Mouse (Mus musculus) megakaryocyte progenitor cell, adult 5-6 weeks (primary cell): ENCODE measurements around the gene Ppm1d. TPM values are rescaled to one million over a fixed set of nuclear protein-coding genes. Genes with fewer than 3 reads are reported as not detected.
A peak's percentile ranks its signal among the peaks of the same experiment; 100 is the strongest.

Experiments used
- ATAC-seq: replicated peaks from 2 replicates; pipeline ENCODE4 v1.8.0; 2016; ENCODE audit warnings: mild to moderate bottlenecking, moderate TSS enrichment, inconsistent platforms; ENCODE audit not compliant: poor library complexity
- total RNA-seq, 2 experiments: library from RNA; stranded (forward) in 1 of 2; stranded (reverse) in 1 of 2; fragments of 157-497, 149-512 nt in 1 of 2; fragments of 200-1000 nt in 1 of 2; gene quantifications; 2 replicates each; pipeline versions ENCODE4 v1.2.3 to v1.2.4; 2015 to 2017

The Ppm1d gene
- total RNA-seq (2015) (27.7 and 31.8 TPM in 2 replicates), total RNA-seq (2017) (12.4 and 13.4 TPM in 2 replicates)

GRCm38 (mm10) chr11:85310713-85311574 lies at the start of gene Ppm1d:
Gene Ppm1d, plus strand, starts transcription at chr11:85311244.
- ATAC-seq, result peak; percentile 88

GRCm38 (mm10) chr11:85264635-85265034 lies 46.4 kb upstream of the Ppm1d start:
- ATAC-seq, result no peak

GRCm38 (mm10) chr11:85267393-85267792 lies 43.7 kb upstream of the Ppm1d start:
- no peak for ATAC-seq

GRCm38 (mm10) chr11:85270631-85271030 lies 40.4 kb upstream of the Ppm1d start:
- ATAC-seq, result peak; percentile 70

- no peak for ATAC-seq
Observed at GRCm38 (mm10) chr11:85273299-85273698, 37.7 kb upstream of the Ppm1d start.

GRCm38 (mm10) chr11:85275151-85275550 lies 35.9 kb upstream of the Ppm1d start:
- no peak for ATAC-seq

GRCm38 (mm10) chr11:85277609-85278008 lies 33.4 kb upstream of the Ppm1d start:
- ATAC-seq, result peak; percentile 70

GRCm38 (mm10) chr11:85278175-85278574 lies 32.9 kb upstream of the Ppm1d start:
- ATAC-seq, result no peak

- no peak for ATAC-seq
Observed at GRCm38 (mm10) chr11:85281219-85281878, 29.7 kb upstream of the Ppm1d start.

GRCm38 (mm10) chr11:85297953-85298352 lies 13.1 kb upstream of the Ppm1d start:
- peak; percentile 98 for ATAC-seq

GRCm38 (mm10) chr11:85299880-85300279 lies 11.2 kb upstream of the Ppm1d start:
- ATAC-seq, result peak; percentile 62

GRCm38 (mm10) chr11:85301161-85301560 lies 9.9 kb upstream of the Ppm1d start:
- ATAC-seq, result no peak

GRCm38 (mm10) chr11:85301836-85302235 lies 9.2 kb upstream of the Ppm1d start:
- ATAC-seq, result no peak

- no peak for ATAC-seq
Observed at GRCm38 (mm10) chr11:85306577-85307260, 4.3 kb upstream of the Ppm1d start.

GRCm38 (mm10) chr11:85308799-85309198 lies 2.2 kb upstream of the Ppm1d start:
- ATAC-seq, result 0 out of 2 replicates have a peak, but pooled peaks have one; percentile 17

GRCm38 (mm10) chr11:85310407-85310712 lies 684 bp upstream of the Ppm1d start:
- no peak; the same call in 1 of the 2 replicates for ATAC-seq

- ATAC-seq, result peak; percentile 45; the same call in 1 of the 2 replicates
Observed at GRCm38 (mm10) chr11:85311645-85312490, 824 bp downstream of the Ppm1d start.

GRCm38 (mm10) chr11:85312818-85313217 lies 1.8 kb downstream of the Ppm1d start:
- no peak for ATAC-seq

- no peak for ATAC-seq
Observed at GRCm38 (mm10) chr11:85313361-85313760, 2.3 kb downstream of the Ppm1d start.

GRCm38 (mm10) chr11:85323567-85324330 lies 12.7 kb downstream of the Ppm1d start:
- peak; percentile 99 for ATAC-seq
